Mouse (Mus musculus) T-helper 1 cell (primary cell): Measurements from ENCODE around the gene Snrnp48.

ENCODE experiments used
- in situ Hi-C: fragments of 300-600 bp; cut with MboI, MseI; formaldehyde crosslinking; loops from one replicate; pipeline ENCODE4 v1.15.1; 2025; ENCODE audit warnings: high pct_unique_total_duplicates

Snrnp48 gene

GRCm38 (mm10) chr13:38204702-38205482 lies at the start of gene Snrnp48:
TSS of gene Snrnp48 (plus strand) at chr13:38204938.
- in situ Hi-C loops: loop anchor here (10.0 kb wide), 1 partner anchor 220 kb away; no protein-coding TSS in a partner anchor

- in situ Hi-C loops: no loop called here
Observed at GRCm38 (mm10) chr13:38155523-38155922, 49.2 kb upstream of the Snrnp48 start.

- in situ Hi-C loops: no loop called here
Observed at GRCm38 (mm10) chr13:38157635-38158034, 47.1 kb upstream of the Snrnp48 start.

GRCm38 (mm10) chr13:38162002-38162401 lies 42.7 kb upstream of the Snrnp48 start:
- in situ Hi-C loops: no loop called here

- in situ Hi-C loops: no loop called here
Observed at GRCm38 (mm10) chr13:38162668-38163067, 42.1 kb upstream of the Snrnp48 start.

- in situ Hi-C loops: no loop called here
Observed at GRCm38 (mm10) chr13:38164932-38165331, 39.8 kb upstream of the Snrnp48 start.

GRCm38 (mm10) chr13:38167056-38167455 lies 37.7 kb upstream of the Snrnp48 start:
- in situ Hi-C loops: no loop called here

GRCm38 (mm10) chr13:38170707-38171144 lies 34.0 kb upstream of the Snrnp48 start:
- in situ Hi-C loops: no loop called here

GRCm38 (mm10) chr13:38193406-38193805 lies 11.3 kb upstream of the Snrnp48 start:
- in situ Hi-C loops: no loop called here

GRCm38 (mm10) chr13:38201413-38201812 lies 3.3 kb upstream of the Snrnp48 start:
- in situ Hi-C loops: loop anchor here (10.0 kb wide), 1 partner anchor 217 kb away; no protein-coding TSS in a partner anchor

- in situ Hi-C loops: loop anchor here (10.0 kb wide), 1 partner anchor 219 kb away; no protein-coding TSS in a partner anchor
Observed at GRCm38 (mm10) chr13:38204171-38204570, 567 bp upstream of the Snrnp48 start.

GRCm38 (mm10) chr13:38211122-38211521 lies 6.4 kb downstream of the Snrnp48 start:
- in situ Hi-C loops: no loop called here

GRCm38 (mm10) chr13:38218686-38219085 lies 13.9 kb downstream of the Snrnp48 start:
- in situ Hi-C loops: loop anchor here (5.0 kb wide), 1 partner anchor 146 kb away; no protein-coding TSS in a partner anchor

GRCm38 (mm10) chr13:38220331-38220730 lies 15.6 kb downstream of the Snrnp48 start:
- in situ Hi-C loops: no loop called here

GRCm38 (mm10) chr13:38230177-38230821 lies 25.6 kb downstream of the Snrnp48 start:
- in situ Hi-C loops: loop anchor here (10.0 kb wide), 1 partner anchor 1325 kb away; no protein-coding TSS in a partner anchor

- in situ Hi-C loops: loop anchor here (10.0 kb wide), 1 partner anchor 1328 kb away; no protein-coding TSS in a partner anchor
Observed at GRCm38 (mm10) chr13:38232411-38232810, 27.7 kb downstream of the Snrnp48 start.

- in situ Hi-C loops: loop anchor here (10.0 kb wide), 1 partner anchor 1328 kb away; no protein-coding TSS in a partner anchor
Observed at GRCm38 (mm10) chr13:38232856-38233625, 28.3 kb downstream of the Snrnp48 start.

- in situ Hi-C loops: loop anchor here (10.0 kb wide), 1 partner anchor 1330 kb away; no protein-coding TSS in a partner anchor
Observed at GRCm38 (mm10) chr13:38234651-38235050, 29.9 kb downstream of the Snrnp48 start.

- in situ Hi-C loops: loop anchor here (10.0 kb wide), 1 partner anchor 1331 kb away; no protein-coding TSS in a partner anchor
Observed at GRCm38 (mm10) chr13:38235370-38235769, 30.6 kb downstream of the Snrnp48 start.

- in situ Hi-C loops: no loop called here
Observed at GRCm38 (mm10) chr13:38248151-38248550, 43.4 kb downstream of the Snrnp48 start.

GRCm38 (mm10) chr13:38251226-38251625 lies 46.5 kb downstream of the Snrnp48 start:
- in situ Hi-C loops: loop anchor here (10.0 kb wide), 1 partner anchor 424 kb away; no protein-coding TSS in a partner anchor
